In genomic region chr10:93336462-93336931, GRCm38 (mm10) we compare ENCODE assay signal across 9 mouse cellular contexts. TPM values are rescaled to one million over a fixed set of nuclear protein-coding genes. Genes with fewer than 3 reads are reported as not detected.
A peak's percentile ranks its signal among the peaks of the same experiment; 100 is the strongest.
DNase-seq lines count a peak whose midpoint lies in the region; ATAC-seq lines count a peak whose summit lies in the region.
"Had no signal": no experiment of that assay in that cellular context is flagged by ENCODE, and none has a peak within 500 bp of the region (broad histone marks: within the 10 kb centered on the region; RNA-seq: fewer than 3 reads in every experiment).

No protein-coding gene starts in this region.

- DNase-seq in kidney, postnatal 4 days, result no peak
- no peak for DNase-seq in embryonic facial prominence, embryonic 14.5 days (ENCODE audit: low spot score)
- peak; percentile 30 for DNase-seq in naive thymus-derived CD4-positive, alpha-beta T cell, adult 2 months (ENCODE audit: low read depth)
- DNase-seq in hindbrain, embryonic 10.5 days (ENCODE audit: low spot score), result no peak
- no peak for DNase-seq in T-cell, adult 2 months (ENCODE audit: low spot score)
- DNase-seq in embryo, embryonic 10 days (ENCODE audit: low spot score), result no peak

- no peaks in the 10 kb centered on the region for H3K9me3 ChIP-seq in kidney, embryonic 14.5 days (ENCODE audit: control insufficient read depth, low read length)
- H3K9me3 ChIP-seq in embryonic facial prominence, embryonic 14.5 days (ENCODE audit: control insufficient read depth, low read length), result no peaks in the 10 kb centered on the region
- H3K9me3 ChIP-seq in kidney, embryonic 15.5 days (replicated peaks), result 0 out of 2 replicates have a peak, but pooled peaks cover 4% of the 10 kb centered on the region
- no peaks in the 10 kb centered on the region for H3K9me3 ChIP-seq in hindbrain, embryonic 10.5 days
- H3K9me3 ChIP-seq: embryonic facial prominence, embryonic 13.5 days had no signal

- 0 out of 2 replicates have a peak, but pooled peaks cover 4% of the 10 kb centered on the region for H3K4me1 ChIP-seq in kidney, embryonic 14.5 days (ENCODE audit: control insufficient read depth, insufficient read depth, low read length)
- no peaks in the 10 kb centered on the region for H3K4me1 ChIP-seq in embryonic facial prominence, embryonic 14.5 days (ENCODE audit: control insufficient read depth, insufficient read depth, low read length)
- peaks cover 6% of the 10 kb centered on the region; the same call in 1 of the 2 replicates for H3K4me1 ChIP-seq in kidney, embryonic 15.5 days
- peaks cover 5% of the 10 kb centered on the region; the same call in 1 of the 2 replicates for H3K4me1 ChIP-seq in hindbrain, embryonic 10.5 days (replicated peaks)

- H3K9ac ChIP-seq in kidney, embryonic 14.5 days (ENCODE audit: low read depth, low read length), result no peak overlapping the region
- no peak overlapping the region for H3K9ac ChIP-seq in embryonic facial prominence, embryonic 14.5 days (ENCODE audit: low read depth, low read length)
- no peak overlapping the region for H3K9ac ChIP-seq in kidney, embryonic 15.5 days
- H3K9ac ChIP-seq: embryonic facial prominence, embryonic 13.5 days had no signal

- H3K27ac ChIP-seq in kidney, embryonic 14.5 days (ENCODE audit: low read depth, low read length), result peak overlapping the region; percentile 39; the same call in 1 of the 2 replicates
- H3K27ac ChIP-seq in embryonic facial prominence, embryonic 14.5 days (replicated peaks; ENCODE audit: low read depth, low read length), result peak overlapping the region; percentile 30; the same call in 1 of the 2 replicates
- H3K27ac ChIP-seq in kidney, embryonic 15.5 days, result peak overlapping the region; percentile 72
- H3K27ac ChIP-seq in hindbrain, embryonic 10.5 days, result no peak overlapping the region
- H3K27ac ChIP-seq: embryonic facial prominence, embryonic 13.5 days had no signal

- no peaks in the 10 kb centered on the region for H3K36me3 ChIP-seq in kidney, embryonic 14.5 days (ENCODE audit: control insufficient read depth, insufficient read depth, low read length)
- H3K36me3 ChIP-seq in embryonic facial prominence, embryonic 14.5 days (ENCODE audit: control insufficient read depth, insufficient read depth, low read length), result no peaks in the 10 kb centered on the region
- H3K36me3 ChIP-seq in kidney, embryonic 15.5 days, result no peaks in the 10 kb centered on the region
- H3K36me3 ChIP-seq in hindbrain, embryonic 10.5 days, result no peaks in the 10 kb centered on the region
- H3K36me3 ChIP-seq: embryonic facial prominence, embryonic 13.5 days had no signal

- no peak overlapping the region for H3K4me3 ChIP-seq in kidney, embryonic 14.5 days (ENCODE audit: low read length)
- no peak overlapping the region for H3K4me3 ChIP-seq in embryonic facial prominence, embryonic 14.5 days (ENCODE audit: low read depth, low read length)
- no peak overlapping the region for H3K4me3 ChIP-seq in kidney, embryonic 15.5 days (replicated peaks)
- no peak overlapping the region for H3K4me3 ChIP-seq in hindbrain, embryonic 10.5 days
- H3K4me3 ChIP-seq: embryonic facial prominence, embryonic 13.5 days had no signal

- ATAC-seq in kidney, embryonic 14.5 days (ENCODE audit: low FRiP score, low TSS enrichment), result no peak
- ATAC-seq in embryonic facial prominence, embryonic 14.5 days (ENCODE audit: low read depth), result no peak
- no peak; the same call in 1 of the 2 replicates for ATAC-seq in kidney, embryonic 15.5 days (replicated peaks; ENCODE audit: low FRiP score)

- no peaks in the 10 kb centered on the region for H3K27me3 ChIP-seq in kidney, embryonic 14.5 days (ENCODE audit: control insufficient read depth, insufficient read depth, low read length)
- H3K27me3 ChIP-seq in embryonic facial prominence, embryonic 14.5 days (replicated peaks; ENCODE audit: control insufficient read depth, insufficient read depth, low read length), result no peaks in the 10 kb centered on the region
- no peaks in the 10 kb centered on the region for H3K27me3 ChIP-seq in kidney, embryonic 15.5 days
- H3K27me3 ChIP-seq in hindbrain, embryonic 10.5 days (ENCODE audit: insufficient read depth, poor library complexity, severe bottlenecking), result no peaks in the 10 kb centered on the region
- H3K27me3 ChIP-seq: embryonic facial prominence, embryonic 13.5 days had no signal

- WGBS in kidney, embryonic 14.5 days, result 46% methylated on average over 6 of the region's 6 CpGs
- 56% methylated on average over 6 of the region's 6 CpGs for WGBS in embryonic facial prominence, embryonic 14.5 days
- 49% methylated on average over 6 of the region's 6 CpGs for WGBS in kidney, embryonic 15.5 days
- WGBS in hindbrain, embryonic 10.5 days, result 68% methylated on average over 6 of the region's 6 CpGs

- H3K4me2 ChIP-seq in kidney, embryonic 14.5 days (replicated peaks; ENCODE audit: low read depth, low read length), result no peak overlapping the region
- no peak overlapping the region for H3K4me2 ChIP-seq in embryonic facial prominence, embryonic 14.5 days (ENCODE audit: low read depth, low read length)
- H3K4me2 ChIP-seq in kidney, embryonic 15.5 days, result no peak overlapping the region
- H3K4me2 ChIP-seq: embryonic facial prominence, embryonic 13.5 days had no signal

RNA-seq across cellular contexts. Expression of gene Elk3, which starts 25.6 kb away (rescaled TPM):
- polyA plus RNA-seq in kidney, embryonic 14.5 days (2014; fragmentation: Nextera tagmentation; extraction: Ambion mirVana), result 43.4 and 49.1 TPM in 2 replicates
- 34.4 and 39.4 TPM in 2 replicates for polyA plus RNA-seq in embryonic facial prominence, embryonic 14.5 days (2014; fragmentation: Nextera tagmentation; extraction: Ambion mirVana)
- 41.9 and 43.7 TPM in 2 replicates for polyA plus RNA-seq in kidney, embryonic 15.5 days (2015; fragmentation: Nextera tagmentation; extraction: Ambion mirVana)
- polyA plus RNA-seq in hindbrain, embryonic 10.5 days (2016; fragmentation: Nextera tagmentation; extraction: Ambion mirVana), result 14.8 and 15.7 TPM in 2 replicates
